Mouse (Mus musculus) spleen, adult 12 weeks (tissue): ENCODE measurements around the gene Hmgxb4.

Source experiments
- DNase-seq: peaks from one replicate; pipeline ENCODE4 v3.0.0; 2022; ENCODE audit warnings: low spot score

Gene Hmgxb4

GRCm38 (mm10) chr8:75071627-75072346, 78.6 kb downstream of the Hmgxb4 start:
- DNase-seq, result peak; percentile 54

GRCm38 (mm10) chr8:75074876-75075275, 81.7 kb downstream of the Hmgxb4 start:
- no peak for DNase-seq

- no peak for DNase-seq
These were observed 85.1 kb downstream of the Hmgxb4 start for GRCm38 (mm10) chr8:75078215-75078614.

- DNase-seq, result no peak
These were observed 85.7 kb downstream of the Hmgxb4 start for GRCm38 (mm10) chr8:75078851-75079250.
